Mouse (Mus musculus): ENCODE data around the gene Pgbd5. TPM values are rescaled to one million over a fixed set of nuclear protein-coding genes. Genes with fewer than 3 reads are reported as not detected.

The Pgbd5 gene
- polyA plus RNA-seq, 1 experiment from 2014 or later = 16.4 TPM

DNA sequence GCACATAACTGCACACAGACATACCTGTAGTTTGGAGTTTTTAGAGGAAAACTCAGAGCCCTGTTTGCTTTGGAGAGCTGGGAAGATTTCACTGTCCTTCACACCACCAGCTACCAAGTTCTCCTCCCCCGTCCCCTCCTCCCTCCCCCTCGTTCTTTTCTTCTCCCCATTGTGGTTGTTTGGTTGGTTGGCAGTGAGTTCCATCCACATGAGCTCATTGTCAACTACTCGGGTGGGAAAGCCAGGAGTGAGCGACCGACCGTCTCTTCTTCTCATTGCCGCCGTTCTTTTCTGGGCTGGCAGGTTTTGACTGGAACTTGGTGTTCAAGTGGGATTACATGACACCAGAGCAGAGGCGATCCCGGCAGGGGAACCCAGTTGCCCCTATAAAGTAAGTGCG is 107.8 kb downstream of the Pgbd5 start:
- H3K9ac ChIP-seq = no peak overlapping the region
- H3K9me3 ChIP-seq = no peaks in the 10 kb centered on the region
- H3K4me1 ChIP-seq (replicated peaks) = no peaks in the 10 kb centered on the region; the same call in 1 of the 2 replicates
- peaks cover 34% of the 10 kb centered on the region for H3K36me3 ChIP-seq
- H3K4me2 ChIP-seq = no peak overlapping the region
- WGBS = 51% methylated on average over 11 of the region's 11 CpGs
- no peak overlapping the region for H3K4me3 ChIP-seq
- no peak overlapping the region for H3K27ac ChIP-seq (replicated peaks)
- H3K27me3 ChIP-seq = no peaks in the 10 kb centered on the region
- no peak for ATAC-seq (ENCODE audit: low FRiP score, low read depth)

DNA sequence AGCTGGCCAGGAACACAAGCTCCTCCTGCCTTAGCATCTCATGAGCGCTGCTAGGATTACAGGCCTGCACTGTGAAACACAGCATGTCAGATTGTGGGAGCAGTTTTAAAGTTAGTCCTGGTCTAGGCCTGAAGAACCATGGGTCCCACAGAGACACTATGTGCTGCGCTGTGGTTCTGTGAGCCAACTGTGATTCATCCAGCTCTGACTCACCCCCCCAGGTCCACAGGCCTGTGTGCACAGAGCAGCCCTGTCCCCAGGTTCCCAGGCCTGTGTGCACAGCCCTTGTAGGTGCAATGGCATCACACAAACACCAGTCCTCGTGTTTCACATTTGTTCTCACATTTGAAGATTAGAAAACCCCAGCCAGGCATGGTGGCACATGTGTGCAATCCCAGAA is 108.4 kb downstream of the Pgbd5 start:
- Histone ChIP-seq H3K27me3 (no peaks in the 10 kb centered on the region), H3K9ac (no peak overlapping the region), H3K36me3 (peaks cover 31% of the 10 kb centered on the region), H3K4me3 (no peak overlapping the region), H3K27ac (replicated peaks) (peak overlapping the region; percentile 34), H3K9me3 (no peaks in the 10 kb centered on the region), H3K4me1 (replicated peaks) (no peaks in the 10 kb centered on the region; the same call in 1 of the 2 replicates), H3K4me2 (no peak overlapping the region)
- ATAC-seq (ENCODE audit: low FRiP score, low read depth) = no peak
- 90% methylated on average over 3 of the region's 3 CpGs for WGBS

DNA sequence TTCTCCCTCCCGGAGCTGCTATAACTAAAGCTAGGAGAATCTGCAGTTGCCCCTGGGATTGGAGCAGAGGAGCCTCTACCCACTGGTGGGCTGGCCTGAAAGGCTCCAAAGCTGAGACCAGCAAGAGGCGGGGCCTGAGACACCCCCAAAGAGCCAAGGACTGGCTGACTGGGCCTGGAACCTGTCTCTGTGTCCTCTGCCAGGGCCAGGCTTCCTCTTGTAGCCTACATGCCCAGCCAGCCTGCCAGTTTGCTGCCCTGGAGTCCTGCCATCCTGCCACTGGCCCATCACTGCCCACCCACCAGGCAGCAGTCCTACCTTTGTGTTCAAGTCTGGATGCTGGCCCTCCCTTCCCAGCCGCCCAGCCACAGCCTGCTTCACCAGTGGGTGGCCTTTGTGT is 109.0 kb downstream of the Pgbd5 start:
- Histone ChIP-seq H3K36me3 (peaks cover 33% of the 10 kb centered on the region), H3K4me1 (replicated peaks) (no peaks in the 10 kb centered on the region; the same call in 1 of the 2 replicates), H3K9ac (no peak overlapping the region), H3K9me3 (no peaks in the 10 kb centered on the region), H3K27ac (replicated peaks) (peak overlapping the region; percentile 34), H3K4me2 (no peak overlapping the region), H3K27me3 (no peaks in the 10 kb centered on the region), H3K4me3 (no peak overlapping the region)
- WGBS = 28% methylated on average over 3 of the region's 3 CpGs
- ATAC-seq (ENCODE audit: low FRiP score, low read depth) = peak; percentile 88

DNA sequence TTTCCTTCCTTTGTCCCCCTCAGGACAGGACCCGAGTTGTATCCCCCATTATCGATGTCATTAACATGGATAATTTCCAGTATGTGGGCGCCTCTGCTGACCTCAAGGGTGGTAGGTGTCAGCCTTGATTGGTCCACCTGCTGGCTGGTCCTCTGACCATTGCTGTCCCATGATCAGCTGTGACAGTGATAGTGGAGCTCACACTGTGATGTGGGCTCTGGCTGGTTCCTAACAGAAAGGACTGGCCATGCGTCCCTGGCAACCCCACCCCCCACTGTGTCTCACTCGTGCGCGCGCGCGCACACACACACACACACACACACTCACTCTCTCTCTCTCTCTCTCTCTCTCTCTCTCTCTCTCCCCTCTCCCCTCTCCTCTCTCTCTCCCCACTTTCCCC is 109.8 kb downstream of the Pgbd5 start:
- Histone ChIP-seq H3K27ac (replicated peaks) (no peak overlapping the region), H3K9me3 (no peaks in the 10 kb centered on the region), H3K9ac (no peak overlapping the region), H3K36me3 (peaks cover 25% of the 10 kb centered on the region), H3K27me3 (no peaks in the 10 kb centered on the region), H3K4me3 (no peak overlapping the region), H3K4me2 (no peak overlapping the region), H3K4me1 (replicated peaks) (no peaks in the 10 kb centered on the region; the same call in 1 of the 2 replicates)
- WGBS = 36% methylated on average over 10 of the region's 10 CpGs
- no peak for ATAC-seq (ENCODE audit: low FRiP score, low read depth)

DNA sequence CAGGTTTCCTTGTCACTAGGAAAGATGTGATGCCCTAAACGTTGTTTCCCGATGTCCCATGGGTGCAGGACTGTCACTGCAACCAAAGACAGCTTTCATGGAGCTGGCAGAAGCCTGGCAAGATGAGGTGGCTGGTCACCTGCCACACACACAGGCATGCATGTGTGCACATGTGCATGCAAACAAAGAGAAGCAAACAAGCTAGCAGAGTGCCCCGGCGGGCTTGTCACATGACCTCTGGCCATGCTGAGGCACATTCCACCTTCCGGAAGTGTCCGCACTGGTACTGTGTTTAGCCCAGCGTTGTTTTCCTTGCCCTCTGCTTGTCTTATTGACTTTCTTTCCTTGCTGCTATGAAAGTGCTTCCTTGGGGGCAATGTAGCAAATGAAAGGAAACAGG is 111.2 kb downstream of the Pgbd5 start:
- no peaks in the 10 kb centered on the region for H3K27me3 ChIP-seq
- 77% methylated on average over 7 of the region's 7 CpGs for WGBS
- H3K4me1 ChIP-seq (replicated peaks) = peaks cover 4% of the 10 kb centered on the region; the same call in 1 of the 2 replicates
- ATAC-seq (ENCODE audit: low FRiP score, low read depth) = no peak
- no peak overlapping the region for H3K27ac ChIP-seq (replicated peaks)
- H3K9me3 ChIP-seq = no peaks in the 10 kb centered on the region
- no peak overlapping the region for H3K9ac ChIP-seq
- no peak overlapping the region for H3K4me3 ChIP-seq
- peaks cover 27% of the 10 kb centered on the region for H3K36me3 ChIP-seq
- no peak overlapping the region for H3K4me2 ChIP-seq

DNA sequence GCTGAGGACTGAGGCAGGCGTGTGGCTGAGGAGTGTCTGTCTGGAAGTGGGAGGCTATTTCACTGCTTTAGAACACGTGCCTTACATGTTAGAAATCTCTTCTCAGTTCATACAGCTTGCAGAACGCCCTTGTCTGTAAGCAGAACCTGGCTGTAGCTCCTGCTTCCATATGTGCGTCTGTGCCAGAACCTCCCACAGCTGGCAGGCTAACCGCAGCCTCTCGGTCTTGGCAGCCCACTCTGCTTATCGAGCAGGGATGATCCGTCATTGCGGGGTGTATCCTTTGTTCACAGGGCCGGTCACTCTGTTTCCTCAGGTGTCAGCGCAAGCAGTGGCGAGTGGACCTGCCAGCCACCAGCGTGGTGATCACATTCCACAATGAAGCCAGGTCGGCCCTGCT is 116.1 kb downstream of the Pgbd5 start:
- peaks cover 48% of the 10 kb centered on the region for H3K4me1 ChIP-seq (replicated peaks)
- H3K27me3 ChIP-seq = no peaks in the 10 kb centered on the region
- WGBS = 85% methylated on average over 14 of the region's 14 CpGs
- H3K27ac ChIP-seq (replicated peaks) = no peak overlapping the region
- H3K4me2 ChIP-seq = no peak overlapping the region
- H3K4me3 ChIP-seq = no peak overlapping the region
- H3K9me3 ChIP-seq = no peaks in the 10 kb centered on the region
- no peak for ATAC-seq (ENCODE audit: low FRiP score, low read depth)
- H3K9ac ChIP-seq = no peak overlapping the region
- peaks cover 15% of the 10 kb centered on the region for H3K36me3 ChIP-seq

DNA sequence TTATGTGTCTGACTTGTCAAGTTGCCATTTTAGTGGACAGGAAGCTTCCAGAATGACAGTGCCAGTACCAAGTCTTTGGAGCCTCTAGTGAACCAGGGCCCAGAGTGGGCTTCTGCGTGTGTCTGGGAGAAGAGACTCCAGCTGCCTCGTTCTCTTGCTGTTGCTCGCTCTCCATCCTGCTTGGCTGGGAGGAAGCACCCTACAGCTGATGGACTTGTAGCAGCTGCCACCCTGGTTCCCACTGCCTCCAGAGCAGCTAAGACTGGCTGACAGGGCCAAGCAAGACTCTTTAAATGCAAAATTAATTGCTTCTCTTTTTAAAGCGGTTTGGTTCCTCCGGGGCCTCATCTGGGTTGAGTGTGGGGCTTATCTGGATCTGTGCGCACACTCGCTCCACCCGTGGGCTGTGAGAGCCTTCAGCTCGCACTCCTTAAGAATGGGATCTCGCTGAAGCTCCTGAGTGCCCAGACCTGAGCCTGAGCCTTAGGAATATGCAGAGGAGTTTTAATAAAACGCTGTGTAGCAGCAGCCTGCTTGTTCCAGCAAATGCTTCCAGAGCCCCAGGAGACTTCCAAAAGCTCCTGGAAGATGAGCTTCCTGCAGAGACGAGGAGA is 118.1 kb downstream of the Pgbd5 start:
- H3K4me1 ChIP-seq (replicated peaks) = peaks cover 67% of the 10 kb centered on the region
- H3K4me2 ChIP-seq = peak overlapping the region; percentile 17; the same call in 1 of the 2 replicates

DNA sequence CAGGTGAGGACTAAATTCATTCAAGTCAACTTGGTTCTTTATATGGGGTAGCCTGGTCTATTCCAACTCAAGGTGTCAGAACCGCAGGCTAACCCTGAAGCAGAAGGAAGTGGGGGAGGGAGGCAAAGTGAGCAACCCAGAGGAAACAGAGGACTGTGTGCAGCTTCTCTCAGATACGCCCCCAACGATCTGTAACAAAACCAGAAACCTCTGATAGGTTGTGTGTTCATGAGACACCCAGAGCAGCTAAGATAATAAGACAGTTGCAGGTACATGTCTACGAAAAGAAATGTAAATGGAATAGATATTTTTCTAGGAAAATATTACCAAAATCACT is 120.2 kb downstream of the Pgbd5 start:
- ATAC-seq (ENCODE audit: low FRiP score, low read depth) = no peak
- H3K4me2 ChIP-seq = no peak overlapping the region
- H3K9ac ChIP-seq = no peak overlapping the region
- 0 out of 2 replicates have a peak, but pooled peaks cover 2% of the 10 kb centered on the region for H3K36me3 ChIP-seq
- no peak overlapping the region for H3K27ac ChIP-seq (replicated peaks)
- H3K27me3 ChIP-seq = no peaks in the 10 kb centered on the region
- no peak overlapping the region for H3K4me3 ChIP-seq
- no peaks in the 10 kb centered on the region for H3K9me3 ChIP-seq
- 86% methylated on average over 4 of the region's 4 CpGs for WGBS
- peaks cover 81% of the 10 kb centered on the region for H3K4me1 ChIP-seq (replicated peaks)

More for the DNA sequence above, 118.1 kb downstream of the Pgbd5 start:
- 0 out of 2 replicates have a peak, but pooled peaks have one; percentile 28 for ATAC-seq (ENCODE audit: low FRiP score, low read depth)
- Histone ChIP-seq H3K36me3 (peaks cover 11% of the 10 kb centered on the region), H3K9me3 (no peaks in the 10 kb centered on the region), H3K9ac (no peak overlapping the region), H3K4me3 (no peak overlapping the region), H3K27me3 (no peaks in the 10 kb centered on the region), H3K27ac (replicated peaks) (peak overlapping the region; percentile 75)
- WGBS = 29% methylated on average over 12 of the region's 12 CpGs

Other genes with a start within 250 kb of the Pgbd5 start
- gene Galnt2, start 208.3 kb downstream of the Pgbd5 start, polyA plus RNA-seq (2015; fragmentation: Nextera tagmentation; extraction: Ambion mirVana) = 63.2 and 63.7 TPM in 2 replicates
- gene Cog2, start 81.1 kb upstream of the Pgbd5 start, polyA plus RNA-seq (2015; fragmentation: Nextera tagmentation; extraction: Ambion mirVana) = 31.5 and 32.4 TPM in 2 replicates
- 1.0 TPM in 2 replicates for gene Agt, start 130.0 kb upstream of the Pgbd5 start, polyA plus RNA-seq (2015; fragmentation: Nextera tagmentation; extraction: Ambion mirVana)
- gene Capn9, start 136.5 kb upstream of the Pgbd5 start, polyA plus RNA-seq (2015; fragmentation: Nextera tagmentation; extraction: Ambion mirVana) = 0.07 and 0.26 TPM in 2 replicates
- gene 2310022B05Rik, start 223.7 kb upstream of the Pgbd5 start, polyA plus RNA-seq (2015; fragmentation: Nextera tagmentation; extraction: Ambion mirVana) = 21.0 and 23.8 TPM in 2 replicates

Measured in hindbrain, embryonic 15.5 days (tissue).